25 mouse cellular contexts compared by ENCODE assay signal in the genomic region with DNA sequence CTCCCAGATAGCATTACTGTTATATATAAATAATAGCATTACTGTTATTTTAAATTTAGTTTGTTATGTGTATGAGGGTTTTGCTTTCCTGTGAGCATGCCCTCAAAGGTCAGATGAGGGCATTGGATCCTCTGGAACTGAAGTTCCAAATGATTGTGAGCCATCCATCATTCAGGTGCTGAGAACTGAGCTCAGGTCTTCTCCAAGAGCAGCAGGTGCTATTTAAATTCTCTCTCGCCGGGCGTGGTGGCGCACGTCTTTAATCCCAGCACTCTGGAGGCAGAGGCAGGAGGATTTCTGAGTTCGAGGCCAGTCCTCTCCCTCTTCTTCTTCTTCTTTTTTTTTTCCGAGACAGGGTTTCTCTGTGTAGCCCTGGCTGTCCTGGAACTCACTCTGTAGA. TPM values are rescaled to one million over a fixed set of nuclear protein-coding genes. Genes with fewer than 3 reads are reported as not detected.
"Had no signal": no experiment of that assay in that cellular context is flagged by ENCODE, and none has a peak within 500 bp of the region (broad histone marks: within the 10 kb centered on the region; RNA-seq: fewer than 3 reads in every experiment).

No protein-coding gene starts in this region.

- DNase-seq: lung, adult 18-20 months; lung, embryonic 14.5 days; lung, postnatal 10 days; lung, postnatal 4 days; retina, postnatal 1 day; right cerebral cortex, adult 18-20 months; right cerebral cortex, postnatal 25 days; right cerebral cortex, postnatal 4 days; spleen, adult 18-20 months; thymus, adult 2 months; thymus, postnatal 25 days; thymus, postnatal 4 days had no signal

- H3K9me3 ChIP-seq: midbrain, embryonic 10.5 days; midbrain, embryonic 13.5 days; neural tube, embryonic 13.5 days; neural tube, embryonic 15.5 days; stomach, embryonic 15.5 days had no signal

- H3K36me3 ChIP-seq: midbrain, embryonic 10.5 days; midbrain, embryonic 13.5 days; neural tube, embryonic 13.5 days; neural tube, embryonic 15.5 days; stomach, embryonic 15.5 days had no signal

- H3K9ac ChIP-seq: lung, embryonic 14.5 days; midbrain, embryonic 13.5 days; neural tube, embryonic 13.5 days; neural tube, embryonic 15.5 days; stomach, embryonic 15.5 days had no signal

- H3K27me3 ChIP-seq: midbrain, embryonic 13.5 days; neural tube, embryonic 13.5 days; neural tube, embryonic 15.5 days; stomach, embryonic 15.5 days had no signal

- H3K4me1 ChIP-seq: midbrain, embryonic 13.5 days; neural tube, embryonic 13.5 days; stomach, embryonic 15.5 days had no signal

- H3K4me3 ChIP-seq: midbrain, embryonic 10.5 days; midbrain, embryonic 13.5 days; myocyte; neural tube, embryonic 13.5 days; neural tube, embryonic 15.5 days; stomach, embryonic 15.5 days had no signal

- H3K27ac ChIP-seq: midbrain, embryonic 10.5 days; midbrain, embryonic 13.5 days; neural tube, embryonic 13.5 days; neural tube, embryonic 15.5 days; stomach, embryonic 15.5 days; stomach, postnatal 0 days had no signal

RNA-seq across cellular contexts. Expression of a gene that starts 8.7 kb away (rescaled TPM):
- polyA plus RNA-seq: liver, embryonic 16.5 days; lung, embryonic 14.5 days; lung, embryonic 16.5 days; midbrain, embryonic 10.5 days; midbrain, embryonic 13.5 days; midbrain, embryonic 16.5 days; myocyte; neural tube, embryonic 11.5 days; neural tube, embryonic 13.5 days; neural tube, embryonic 15.5 days; small intestine, adult 2 months; stomach, embryonic 15.5 days; stomach, postnatal 0 days; urinary bladder, adult 2 months had no signal

RNA-seq across cellular contexts. Expression of a gene that starts 27.2 kb away (rescaled TPM):
- polyA plus RNA-seq: neural tube, embryonic 13.5 days had no signal
